In the genomic region with DNA sequence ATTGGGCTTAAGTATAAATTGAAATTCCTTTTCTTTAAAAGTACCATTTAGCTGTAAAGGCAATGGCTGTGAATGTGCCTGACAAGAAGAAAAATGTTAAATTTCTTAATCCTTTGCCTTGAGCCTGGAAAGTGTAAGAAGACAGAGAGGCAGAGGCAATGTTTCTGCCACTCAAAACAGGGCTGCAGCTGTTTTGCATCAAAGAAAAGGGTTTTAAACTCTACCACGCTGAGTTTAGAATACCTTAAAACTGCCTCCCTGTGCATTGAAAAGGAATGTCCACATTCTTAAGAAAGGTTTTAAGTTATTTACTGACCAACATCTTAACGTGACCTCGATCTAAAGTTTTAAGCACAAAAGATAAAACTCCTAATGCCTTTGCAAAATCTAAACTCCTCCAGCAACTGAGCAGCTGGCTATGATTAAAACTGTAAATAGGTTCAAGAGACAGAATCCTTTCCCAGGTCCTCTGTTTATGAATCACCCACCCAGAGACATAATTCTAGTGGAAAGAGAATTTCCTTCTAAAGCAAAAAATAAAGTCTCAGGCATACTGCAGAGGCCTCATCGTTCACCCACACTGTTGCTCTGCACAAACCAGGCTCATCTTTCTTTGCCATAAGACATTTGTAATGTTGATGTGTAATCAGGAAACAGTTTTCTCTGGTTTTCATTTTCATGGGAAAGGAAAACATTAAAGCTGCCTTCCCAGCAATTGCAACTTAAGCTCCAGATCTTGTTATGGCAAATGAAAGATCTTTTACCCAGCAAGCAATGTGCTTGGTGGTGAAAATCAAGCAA, we compare ENCODE assay signal across 10 mouse cellular contexts. TPM values are rescaled to one million over a fixed set of nuclear protein-coding genes. Genes with fewer than 3 reads are reported as not detected.
A peak's percentile ranks its signal among the peaks of the same experiment; 100 is the strongest.
DNase-seq lines count a peak whose midpoint lies in the region; ATAC-seq and TF ChIP-seq lines count a peak whose summit lies in the region.
"Had no signal": no experiment of that assay in that cellular context is flagged by ENCODE, and none has a peak within 500 bp of the region (broad histone marks: within the 10 kb centered on the region; RNA-seq: fewer than 3 reads in every experiment).

No protein-coding gene starts in this region.

- H3K9ac ChIP-seq in lung, embryonic 14.5 days = no peak overlapping the region
- no peak overlapping the region for H3K9ac ChIP-seq in intestine, embryonic 15.5 days
- H3K9ac ChIP-seq in stomach, embryonic 16.5 days (ENCODE audit: low read length) = no peak overlapping the region
- H3K9ac ChIP-seq in forebrain, embryonic 15.5 days (replicated peaks) = no peak overlapping the region

- H3K9me3 ChIP-seq in lung, embryonic 14.5 days (ENCODE audit: low read depth, low read length) = no peaks in the 10 kb centered on the region
- no peaks in the 10 kb centered on the region for H3K9me3 ChIP-seq in intestine, embryonic 15.5 days
- H3K9me3 ChIP-seq in stomach, embryonic 16.5 days (replicated peaks; ENCODE audit: control insufficient read depth, low read length) = no peaks in the 10 kb centered on the region
- H3K9me3 ChIP-seq in forebrain, embryonic 15.5 days = no peaks in the 10 kb centered on the region

- H3K27me3 ChIP-seq in lung, embryonic 14.5 days (ENCODE audit: insufficient read depth, low read length) = no peaks in the 10 kb centered on the region
- no peaks in the 10 kb centered on the region for H3K27me3 ChIP-seq in intestine, embryonic 15.5 days (replicated peaks)
- no peaks in the 10 kb centered on the region for H3K27me3 ChIP-seq in stomach, embryonic 16.5 days (ENCODE audit: control insufficient read depth, insufficient read depth, low read length)
- H3K27me3 ChIP-seq in forebrain, embryonic 15.5 days = no peaks in the 10 kb centered on the region

- H3K36me3 ChIP-seq in lung, embryonic 14.5 days (ENCODE audit: insufficient read depth) = no peaks in the 10 kb centered on the region
- no peaks in the 10 kb centered on the region for H3K36me3 ChIP-seq in intestine, embryonic 15.5 days
- H3K36me3 ChIP-seq in stomach, embryonic 16.5 days (ENCODE audit: control insufficient read depth, insufficient read depth, low read length) = no peaks in the 10 kb centered on the region
- H3K36me3 ChIP-seq in forebrain, embryonic 15.5 days = no peaks in the 10 kb centered on the region

- ATAC-seq in lung, embryonic 14.5 days (ENCODE audit: insufficient read depth) = no peak
- ATAC-seq in intestine, embryonic 15.5 days = peak; percentile 91
- ATAC-seq in stomach, embryonic 16.5 days (ENCODE audit: insufficient read depth, low FRiP score) = peak; percentile 71
- ATAC-seq in forebrain, embryonic 15.5 days (replicated peaks) = no peak

- intact Hi-C loops in gastrocnemius, adult 2 months (cut with DNase I) = no loop called here

- no peak for TF ChIP-seq CTCF in gastrocnemius, adult 2 months (IDR thresholded peaks at IDR 0.05)
- TF ChIP-seq CTCF in lung, embryonic 14.5 days (IDR thresholded peaks at IDR 0.05; ENCODE audit: low read depth) = no peak

- H3K4me3 ChIP-seq in gastrocnemius, adult 2 months = no peak overlapping the region
- H3K4me3 ChIP-seq in lung, embryonic 14.5 days (ENCODE audit: low read depth, low read length) = no peak overlapping the region
- no peak overlapping the region for H3K4me3 ChIP-seq in intestine, embryonic 15.5 days (replicated peaks)
- no peak overlapping the region for H3K4me3 ChIP-seq in stomach, embryonic 16.5 days (replicated peaks; ENCODE audit: low read length)
- no peak overlapping the region for H3K4me3 ChIP-seq in forebrain, embryonic 15.5 days

- 15% methylated on average over 4 of the region's 4 CpGs for WGBS in lung, embryonic 14.5 days
- 21% methylated on average over 4 of the region's 4 CpGs for WGBS in intestine, embryonic 15.5 days
- 22% methylated on average over 4 of the region's 4 CpGs for WGBS in stomach, embryonic 16.5 days
- 43% methylated on average over 4 of the region's 4 CpGs for WGBS in forebrain, embryonic 15.5 days

- H3K4me2 ChIP-seq in lung, embryonic 14.5 days = no peak overlapping the region
- no peak overlapping the region for H3K4me2 ChIP-seq in intestine, embryonic 15.5 days (replicated peaks)
- H3K4me2 ChIP-seq in stomach, embryonic 16.5 days (ENCODE audit: low read depth, low read length) = no peak overlapping the region
- H3K4me2 ChIP-seq in forebrain, embryonic 15.5 days (replicated peaks) = no peak overlapping the region

- peak overlapping the region; percentile 50 for H3K27ac ChIP-seq in gastrocnemius, adult 2 months
- H3K27ac ChIP-seq in lung, embryonic 14.5 days (ENCODE audit: low read depth) = peak overlapping the region; percentile 93
- peak overlapping the region; percentile 69 for H3K27ac ChIP-seq in intestine, embryonic 15.5 days
- H3K27ac ChIP-seq in stomach, embryonic 16.5 days (ENCODE audit: low read length) = peak overlapping the region; percentile 92
- H3K27ac ChIP-seq in forebrain, embryonic 15.5 days (replicated peaks) = no peak overlapping the region

- peaks cover 12% of the 10 kb centered on the region for H3K4me1 ChIP-seq in lung, embryonic 14.5 days (ENCODE audit: insufficient read depth)
- 0 out of 2 replicates have a peak, but pooled peaks cover 4% of the 10 kb centered on the region for H3K4me1 ChIP-seq in intestine, embryonic 15.5 days (replicated peaks)
- H3K4me1 ChIP-seq in stomach, embryonic 16.5 days (ENCODE audit: control insufficient read depth, insufficient read depth, low read length) = peaks cover 7% of the 10 kb centered on the region; the same call in 1 of the 2 replicates
- H3K4me1 ChIP-seq in forebrain, embryonic 15.5 days = no peaks in the 10 kb centered on the region

- DNase-seq in gastrocnemius, adult 2 months = no peak
- DNase-seq in gastrocnemius, adult 18-20 months (ENCODE audit: low spot score) = no peak
- DNase-seq in lung, embryonic 14.5 days = peak; percentile 52
- no peak for DNase-seq in lung, postnatal 14 days
- DNase-seq in cerebellum, postnatal 36 days = no peak
- DNase-seq: gastrocnemius, postnatal 14 days; lung, postnatal 36 days had no signal

RNA-seq across cellular contexts. Expression of gene Wdr75, which starts 34.1 kb away (rescaled TPM):
- 10 to 100 TPM; 18.5 to 24.7 TPM for total RNA-seq in gastrocnemius, adult 2 months (2021)
- total RNA-seq in gastrocnemius, adult 18-20 months (2021) = 10 to 100 TPM; 16.4 to 19.8 TPM
- 88.4 and 96.9 TPM in 2 replicates for polyA plus RNA-seq in lung, embryonic 14.5 days (2014; fragmentation: Nextera tagmentation; extraction: Ambion mirVana)
- polyA plus RNA-seq in intestine, embryonic 15.5 days (2015; fragmentation: Nextera tagmentation; extraction: Ambion mirVana) = 60.8 and 69.4 TPM in 2 replicates
- 52.0 and 58.6 TPM in 2 replicates for polyA plus RNA-seq in stomach, embryonic 16.5 days (2015; fragmentation: Nextera tagmentation; extraction: Ambion mirVana)
- polyA plus RNA-seq in forebrain, embryonic 15.5 days (2015; fragmentation: Nextera tagmentation; extraction: Ambion mirVana) = 59.4 and 59.5 TPM in 2 replicates

Comparison
In these comparisons a context has a peak if more than half of its experiments do, and no peak if none do; other contexts are left out.
1. ATAC-seq: peak in intestine, embryonic 15.5 days (single experiment) and stomach, embryonic 16.5 days (single experiment); none in lung, embryonic 14.5 days (single experiment) and forebrain, embryonic 15.5 days (single experiment).